ENCODE assay signal across 23 mouse cellular contexts in genomic region chr2:4985000-4985399, GRCm38 (mm10). TPM values are rescaled to one million over a fixed set of nuclear protein-coding genes. Genes with fewer than 3 reads are reported as not detected.
DNase-seq lines count a peak whose midpoint lies in the region; ATAC-seq and TF ChIP-seq lines count a peak whose summit lies in the region.
"Had no signal": no experiment of that assay in that cellular context is flagged by ENCODE, and none has a peak within 500 bp of the region (broad histone marks: within the 10 kb centered on the region; RNA-seq: fewer than 3 reads in every experiment).

No protein-coding gene starts in this region.

- peak overlapping the region; percentile 39 for H3K4me3 ChIP-seq in E14TG2a.4 (replicated peaks; ENCODE audit: low read length)
- H3K4me3 ChIP-seq in intestine, postnatal 0 days (ENCODE audit: low read depth, low read length): no peak overlapping the region
- no peak overlapping the region for H3K4me3 ChIP-seq in kidney, embryonic 14.5 days (ENCODE audit: low read length)
- H3K4me3 ChIP-seq: embryonic facial prominence, embryonic 13.5 days; forebrain, embryonic 12.5 days; heart, adult 2 months; heart, embryonic 15.5 days; hindbrain, embryonic 13.5 days had no signal

- H3K27ac ChIP-seq in intestine, postnatal 0 days (ENCODE audit: low read depth, low read length): 0 out of 2 replicates have a peak overlapping the region, but pooled peaks have one; percentile 35
- no peak overlapping the region for H3K27ac ChIP-seq in kidney, embryonic 14.5 days (ENCODE audit: low read depth, low read length)
- H3K27ac ChIP-seq: embryonic facial prominence, embryonic 13.5 days; forebrain, embryonic 12.5 days; heart, adult 2 months; heart, embryonic 15.5 days; hindbrain, embryonic 13.5 days; hindbrain, postnatal 0 days had no signal

- WGBS in intestine, postnatal 0 days: 42% methylated on average over 6 of the region's 6 CpGs
- 82% methylated on average over 6 of the region's 6 CpGs for WGBS in kidney, embryonic 14.5 days

- H3K9me3 ChIP-seq in E14TG2a.4 (ENCODE audit: low read length): no peaks in the 10 kb centered on the region
- H3K9me3 ChIP-seq in intestine, postnatal 0 days (ENCODE audit: control insufficient read depth): no peaks in the 10 kb centered on the region
- H3K9me3 ChIP-seq in kidney, embryonic 14.5 days (ENCODE audit: control insufficient read depth, low read length): no peaks in the 10 kb centered on the region
- H3K9me3 ChIP-seq: embryonic facial prominence, embryonic 13.5 days; forebrain, embryonic 12.5 days; heart, embryonic 15.5 days; hindbrain, embryonic 13.5 days had no signal

- peaks cover 14% of the 10 kb centered on the region for H3K36me3 ChIP-seq in E14TG2a.4 (ENCODE audit: insufficient read depth, low read length)
- H3K36me3 ChIP-seq in intestine, postnatal 0 days (ENCODE audit: control insufficient read depth, insufficient read depth): no peaks in the 10 kb centered on the region
- no peaks in the 10 kb centered on the region for H3K36me3 ChIP-seq in kidney, embryonic 14.5 days (ENCODE audit: control insufficient read depth, insufficient read depth, low read length)
- H3K36me3 ChIP-seq: heart, embryonic 15.5 days; hindbrain, embryonic 13.5 days had no signal

- H3K4me1 ChIP-seq in E14TG2a.4 (replicated peaks; ENCODE audit: low read depth, low read length): peaks cover 66% of the 10 kb centered on the region
- no peaks in the 10 kb centered on the region for H3K4me1 ChIP-seq in intestine, postnatal 0 days (replicated peaks; ENCODE audit: control insufficient read depth, insufficient read depth, low read length)
- H3K4me1 ChIP-seq in kidney, embryonic 14.5 days (ENCODE audit: control insufficient read depth, insufficient read depth, low read length): no peaks in the 10 kb centered on the region
- H3K4me1 ChIP-seq: forebrain, embryonic 12.5 days; heart, embryonic 15.5 days; hindbrain, embryonic 13.5 days had no signal

- H3K4me2 ChIP-seq in intestine, postnatal 0 days (replicated peaks; ENCODE audit: low read depth): no peak overlapping the region; the same call in 1 of the 2 replicates
- no peak overlapping the region for H3K4me2 ChIP-seq in kidney, embryonic 14.5 days (replicated peaks; ENCODE audit: low read depth, low read length)
- H3K4me2 ChIP-seq: embryonic facial prominence, embryonic 13.5 days; forebrain, embryonic 12.5 days; heart, embryonic 11.5 days; heart, embryonic 15.5 days; hindbrain, embryonic 13.5 days had no signal

- ATAC-seq in intestine, postnatal 0 days: peak; percentile 93
- ATAC-seq in kidney, embryonic 14.5 days (ENCODE audit: low FRiP score, low TSS enrichment): no peak
- ATAC-seq: CD4-positive, CD25-positive, alpha-beta regulatory T cell, adult 4 months; forebrain, embryonic 16.5 days; hindbrain, postnatal 0 days had no signal

- no peaks in the 10 kb centered on the region for H3K27me3 ChIP-seq in E14TG2a.4 (ENCODE audit: insufficient read depth, low read length)
- H3K27me3 ChIP-seq in intestine, postnatal 0 days (replicated peaks; ENCODE audit: control insufficient read depth, insufficient read depth, low read length): no peaks in the 10 kb centered on the region
- no peaks in the 10 kb centered on the region for H3K27me3 ChIP-seq in kidney, embryonic 14.5 days (ENCODE audit: control insufficient read depth, insufficient read depth, low read length)
- H3K27me3 ChIP-seq: embryonic facial prominence, embryonic 13.5 days; forebrain, embryonic 12.5 days; heart, embryonic 15.5 days; hindbrain, embryonic 13.5 days had no signal

- TF ChIP-seq CTCF in E14TG2a.4 (conservative IDR thresholded peaks at IDR 0.05; ENCODE audit: low read length): no peak
- no peak for TF ChIP-seq CTCF in intestine, postnatal 0 days (IDR thresholded peaks at IDR 0.05; ENCODE audit: low read depth)

- H3K9ac ChIP-seq in intestine, postnatal 0 days (ENCODE audit: low read depth, low read length): no peak overlapping the region; the same call in 1 of the 2 replicates
- no peak overlapping the region for H3K9ac ChIP-seq in kidney, embryonic 14.5 days (ENCODE audit: low read depth, low read length)
- H3K9ac ChIP-seq: embryonic facial prominence, embryonic 13.5 days; forebrain, embryonic 12.5 days; heart, embryonic 15.5 days; hindbrain, embryonic 13.5 days had no signal

- DNase-seq in ZHBTc4 (ENCODE audit: low read depth, low spot score): peak; percentile 76
- DNase-seq in yolk sac, embryonic 10.5 days (ENCODE audit: low spot score): peak; percentile 45
- no peak for DNase-seq in retina, embryonic 14.5 days (ENCODE audit: low spot score)
- no peak for DNase-seq in urinary bladder, postnatal 10 days (ENCODE audit: low spot score)
- DNase-seq: adrenal gland, postnatal 14 days; B cell, adult 2 months; cerebellum, adult 18-20 months; cerebellum, adult 9-11 months; cerebellum, postnatal 36 days; gastrocnemius, postnatal 14 days; heart, adult 2 months; heart, postnatal 14 days had no signal

RNA-seq across cellular contexts. Expression of gene Ucma, which starts 9.1 kb away (rescaled TPM):
- polyA plus RNA-seq in intestine, postnatal 0 days (2015; fragmentation: Nextera tagmentation; extraction: Ambion mirVana): not detected in 2 replicates
- not detected in 2 replicates for polyA plus RNA-seq in kidney, embryonic 14.5 days (2014; fragmentation: Nextera tagmentation; extraction: Ambion mirVana)
- polyA plus RNA-seq: CD4-positive, CD25-positive, alpha-beta regulatory T cell, adult 4 months; forebrain, embryonic 12.5 days; forebrain, embryonic 16.5 days; heart, embryonic 11.5 days had no signal

RNA-seq across cellular contexts. Expression of gene Mcm10, which starts 27.6 kb away (rescaled TPM):
- 9.2 and 9.3 TPM in 2 replicates for polyA plus RNA-seq in intestine, postnatal 0 days (2015; fragmentation: Nextera tagmentation; extraction: Ambion mirVana)
- 30.5 and 46.4 TPM in 2 replicates for polyA plus RNA-seq in kidney, embryonic 14.5 days (2014; fragmentation: Nextera tagmentation; extraction: Ambion mirVana)

Comparison
In these comparisons a context has a peak if more than half of its experiments do, and no peak if none do; other contexts are left out.
1. DNase-seq: peak in ZHBTc4 (single experiment) and yolk sac, embryonic 10.5 days (single experiment); none in retina, embryonic 14.5 days (single experiment) and urinary bladder, postnatal 10 days (single experiment).